Mouse (Mus musculus) liver, embryonic 12.5 days (tissue): ENCODE data around the gene Limk1. TPM values are rescaled to one million over a fixed set of nuclear protein-coding genes. Genes with fewer than 3 reads are reported as not detected.

Experiments used
- ATAC-seq: fragments of 200-750 bp; cut with Nextera tagmentation; 2 replicates; pipeline ENCODE4 v1.8.0; 2017; ENCODE audit warnings: moderate number of reproducible peaks, mild to moderate bottlenecking, moderate library complexity
- H3K27ac ChIP-seq: fragments of 300-500 bp; sonication (generic); 2 replicates; pipeline ENCODE4 v1.5.1; 2016; ENCODE audit warnings: mild to moderate bottlenecking
- H3K27me3 ChIP-seq: fragments of 300-500 bp; sonication (generic); replicated peaks from 2 replicates; pipeline ENCODE4 v1.6.1; 2016; ENCODE audit warnings: mild to moderate bottlenecking, moderate library complexity
- H3K36me3 ChIP-seq: fragments of 300-500 bp; sonication (generic); 2 replicates; pipeline ENCODE4 v1.6.1; 2016; ENCODE audit warnings: mild to moderate bottlenecking, moderate library complexity
- H3K4me1 ChIP-seq: fragments of 300-500 bp; sonication (generic); 2 replicates; pipeline ENCODE4 v1.6.1; 2016
- H3K4me2 ChIP-seq: fragments of 300-500 bp; sonication (generic); 2 replicates; pipeline ENCODE4 v1.6.1; 2016; ENCODE audit warnings: mild to moderate bottlenecking, moderate library complexity
- H3K4me3 ChIP-seq: fragments of 300-500 bp; sonication (generic); 2 replicates; pipeline ENCODE4 v1.5.1; 2016; ENCODE audit warnings: mild to moderate bottlenecking, moderate library complexity
- H3K9ac ChIP-seq: fragments of 300-500 bp; sonication (generic); 2 replicates; pipeline ENCODE4 v1.6.1; 2016; ENCODE audit warnings: mild to moderate bottlenecking, moderate library complexity
- H3K9me3 ChIP-seq: fragments of 300-500 bp; sonication (generic); replicated peaks from 2 replicates; pipeline ENCODE4 v1.6.1; 2016; ENCODE audit warnings: mild to moderate bottlenecking, moderate library complexity
- WGBS: fragments of 180-500 bp; shearing (Covaris S2); methylation state at CpG from one replicate; pipeline ENCODE4 v1.1.7; 2016; ENCODE audit not compliant: insufficient replicate concordance; 5-methylcytosine and 5-hydroxymethylcytosine counted together
- polyA plus RNA-seq: library from polyadenylated mRNA; unstranded; fragments of >200 nt; fragmentation: Nextera tagmentation; extraction: Ambion mirVana; gene quantifications from 2 replicates; pipeline ENCODE4 v1.2.1, GENCODE M21; 2016

Limk1 gene
- polyA plus RNA-seq, 1 experiment from 2014 or later = 1.3 TPM

GRCm38 (mm10) chr5:134695539-134695938, 7.1 kb upstream of the Limk1 start:
- H3K27me3 ChIP-seq = 0 out of 2 replicates have a peak, but pooled peaks cover 7% of the 10 kb centered on the region
- 58% methylated on average over 2 of the region's 2 CpGs for whole genome bisulfite sequencing
- no peaks in the 10 kb centered on the region for H3K9me3 ChIP-seq
- no peak overlapping the region for H3K9ac ChIP-seq
- H3K4me2 ChIP-seq = no peak overlapping the region
- H3K36me3 ChIP-seq = no peaks in the 10 kb centered on the region
- no peak overlapping the region for H3K27ac ChIP-seq
- no peaks in the 10 kb centered on the region for H3K4me1 ChIP-seq
- no peak for ATAC-seq
- no peak overlapping the region for H3K4me3 ChIP-seq

- WGBS = 13% methylated on average over 2 of the region's 2 CpGs
- H3K4me2 ChIP-seq = no peak overlapping the region
- no peaks in the 10 kb centered on the region for H3K36me3 ChIP-seq
- ATAC-seq = no peak
- H3K9me3 ChIP-seq = no peaks in the 10 kb centered on the region
- 0 out of 2 replicates have a peak, but pooled peaks cover 7% of the 10 kb centered on the region for H3K27me3 ChIP-seq
- no peak overlapping the region for H3K9ac ChIP-seq
- no peaks in the 10 kb centered on the region for H3K4me1 ChIP-seq
- H3K27ac ChIP-seq = no peak overlapping the region
- no peak overlapping the region for H3K4me3 ChIP-seq
Observed at GRCm38 (mm10) chr5:134695082-134695481, 6.7 kb upstream of the Limk1 start.

GRCm38 (mm10) chr5:134692704-134693103, 4.3 kb upstream of the Limk1 start:
- Histone ChIP-seq H3K27me3 (peaks cover 9% of the 10 kb centered on the region), H3K4me1 (peaks cover 17% of the 10 kb centered on the region), H3K27ac (no peak overlapping the region), H3K4me2 (no peak overlapping the region), H3K4me3 (no peak overlapping the region), H3K9me3 (no peaks in the 10 kb centered on the region), H3K36me3 (no peaks in the 10 kb centered on the region), H3K9ac (no peak overlapping the region)
- 74% methylated on average over 1 of the region's 1 CpGs for WGBS
- no peak for ATAC-seq

GRCm38 (mm10) chr5:134688718-134689284, 403 bp upstream of the Limk1 start:
- peaks cover 26% of the 10 kb centered on the region for H3K27me3 ChIP-seq
- H3K4me2 ChIP-seq = peak overlapping the region; percentile 100
- H3K27ac ChIP-seq = peak overlapping the region; percentile 80
- peak overlapping the region; percentile 72 for H3K4me3 ChIP-seq
- ATAC-seq = peak; percentile 95
- H3K9ac ChIP-seq = peak overlapping the region; percentile 57
- no peaks in the 10 kb centered on the region for H3K36me3 ChIP-seq
- peaks cover 25% of the 10 kb centered on the region for H3K4me1 ChIP-seq
- 0% methylated on average over 32 of the region's 38 CpGs for WGBS
- H3K9me3 ChIP-seq = no peaks in the 10 kb centered on the region

- Histone ChIP-seq H3K4me1 (peaks cover 25% of the 10 kb centered on the region), H3K27ac (no peak overlapping the region), H3K27me3 (peaks cover 26% of the 10 kb centered on the region), H3K4me3 (no peak overlapping the region), H3K4me2 (no peak overlapping the region), H3K36me3 (no peaks in the 10 kb centered on the region), H3K9me3 (no peaks in the 10 kb centered on the region), H3K9ac (no peak overlapping the region)
- 60% methylated on average over 1 of the region's 1 CpGs for WGBS
- no peak for ATAC-seq
Observed at GRCm38 (mm10) chr5:134687187-134687586, 1.2 kb downstream of the Limk1 start.

- Histone ChIP-seq H3K27ac (no peak overlapping the region), H3K4me1 (peaks cover 25% of the 10 kb centered on the region), H3K4me2 (no peak overlapping the region), H3K9ac (no peak overlapping the region), H3K27me3 (peaks cover 26% of the 10 kb centered on the region), H3K4me3 (no peak overlapping the region), H3K36me3 (no peaks in the 10 kb centered on the region), H3K9me3 (no peaks in the 10 kb centered on the region)
- WGBS = 79% methylated on average over 6 of the region's 6 CpGs
- ATAC-seq = no peak
Observed at GRCm38 (mm10) chr5:134686541-134686940, 1.9 kb downstream of the Limk1 start.

GRCm38 (mm10) chr5:134684398-134684797, 4.0 kb downstream of the Limk1 start:
- no peak for ATAC-seq
- Histone ChIP-seq H3K36me3 (no peaks in the 10 kb centered on the region), H3K27ac (no peak overlapping the region), H3K9me3 (no peaks in the 10 kb centered on the region), H3K27me3 (peaks cover 26% of the 10 kb centered on the region), H3K9ac (no peak overlapping the region), H3K4me2 (no peak overlapping the region), H3K4me1 (peaks cover 40% of the 10 kb centered on the region), H3K4me3 (no peak overlapping the region)
- 72% methylated on average over 2 of the region's 2 CpGs for WGBS

GRCm38 (mm10) chr5:134683813-134684212, 4.6 kb downstream of the Limk1 start:
- H3K27ac ChIP-seq = no peak overlapping the region
- no peak overlapping the region for H3K9ac ChIP-seq
- no peak overlapping the region for H3K4me2 ChIP-seq
- peaks cover 26% of the 10 kb centered on the region for H3K27me3 ChIP-seq
- peaks cover 41% of the 10 kb centered on the region for H3K4me1 ChIP-seq
- no peak overlapping the region for H3K4me3 ChIP-seq
- 44% methylated on average over 2 of the region's 2 CpGs for WGBS
- H3K36me3 ChIP-seq = no peaks in the 10 kb centered on the region
- no peak for ATAC-seq
- no peaks in the 10 kb centered on the region for H3K9me3 ChIP-seq

GRCm38 (mm10) chr5:134680238-134680637, 8.2 kb downstream of the Limk1 start:
- Histone ChIP-seq H3K27me3 (no peaks in the 10 kb centered on the region; the same call in 1 of the 2 replicates), H3K9me3 (no peaks in the 10 kb centered on the region), H3K4me1 (peaks cover 60% of the 10 kb centered on the region), H3K27ac (peak overlapping the region; percentile 33; the same call in 1 of the 2 replicates), H3K36me3 (no peaks in the 10 kb centered on the region), H3K9ac (no peak overlapping the region), H3K4me2 (no peak overlapping the region), H3K4me3 (no peak overlapping the region)
- peak; percentile 15; the same call in 1 of the 2 replicates for ATAC-seq
- 57% methylated on average over 12 of the region's 12 CpGs for WGBS

- peak; percentile 60 for ATAC-seq
- peaks cover 60% of the 10 kb centered on the region for H3K4me1 ChIP-seq
- H3K9ac ChIP-seq = peak overlapping the region; percentile 39; the same call in 1 of the 2 replicates
- H3K27ac ChIP-seq = peak overlapping the region; percentile 27
- H3K27me3 ChIP-seq = no peaks in the 10 kb centered on the region; the same call in 1 of the 2 replicates
- no peaks in the 10 kb centered on the region for H3K36me3 ChIP-seq
- no peak overlapping the region for H3K4me3 ChIP-seq
- 55% methylated on average over 8 of the region's 8 CpGs for WGBS
- no peaks in the 10 kb centered on the region for H3K9me3 ChIP-seq
- H3K4me2 ChIP-seq = peak overlapping the region; percentile 66
Observed at GRCm38 (mm10) chr5:134678827-134679546, 9.4 kb downstream of the Limk1 start.

GRCm38 (mm10) chr5:134678031-134678430, 10.4 kb downstream of the Limk1 start:
- WGBS = 69% methylated on average over 3 of the region's 3 CpGs
- no peaks in the 10 kb centered on the region for H3K9me3 ChIP-seq
- H3K27ac ChIP-seq = 0 out of 2 replicates have a peak overlapping the region, but pooled peaks have one; percentile 27
- no peaks in the 10 kb centered on the region for H3K36me3 ChIP-seq
- H3K4me2 ChIP-seq = peak overlapping the region; percentile 66
- ATAC-seq = no peak
- peaks cover 60% of the 10 kb centered on the region for H3K4me1 ChIP-seq
- H3K4me3 ChIP-seq = no peak overlapping the region
- 0 out of 2 replicates have a peak overlapping the region, but pooled peaks have one; percentile 39 for H3K9ac ChIP-seq
- no peaks in the 10 kb centered on the region; the same call in 1 of the 2 replicates for H3K27me3 ChIP-seq

GRCm38 (mm10) chr5:134677491-134677890, 10.9 kb downstream of the Limk1 start:
- Histone ChIP-seq H3K4me2 (peak overlapping the region; percentile 66), H3K27me3 (no peaks in the 10 kb centered on the region; the same call in 1 of the 2 replicates), H3K9ac (no peak overlapping the region), H3K9me3 (no peaks in the 10 kb centered on the region), H3K27ac (0 out of 2 replicates have a peak overlapping the region, but pooled peaks have one; percentile 57), H3K4me3 (no peak overlapping the region), H3K36me3 (no peaks in the 10 kb centered on the region), H3K4me1 (peaks cover 60% of the 10 kb centered on the region)
- ATAC-seq = no peak
- 75% methylated on average over 5 of the region's 5 CpGs for WGBS
